Mouse (Mus musculus) bone marrow, adult 2 months (tissue): Measurements from ENCODE around the gene Fchsd2.

ENCODE experiments used
- CTCF ChIP-seq: fragments of 200-500 bp; IDR thresholded peaks from 2 replicates; pipeline ENCODE4 v1.5.1; 2011; ENCODE audit warnings: low read length, control low read depth; ENCODE audit not compliant: control insufficient read depth, insufficient read depth
- POLR2A ChIP-seq: fragments of 200-500 bp; IDR thresholded peaks from 2 replicates; pipeline ENCODE4 v1.6.1; 2011; ENCODE audit warnings: low read depth, mild to moderate bottlenecking, control low read depth, low read length, borderline replicate concordance; ENCODE audit not compliant: control insufficient read depth

- TF ChIP-seq CTCF, result no peak
- TF ChIP-seq POLR2A, result no peak
These were observed 33.5 kb upstream of the Fchsd2 start for GRCm38 (mm10) chr7:101059188-101059587.
